Mouse (Mus musculus) MEL (cell line): ENCODE data around the gene Mycn.

ENCODE experiments used
- BHLHE40 ChIP-seq: IDR thresholded peaks from 2 replicates; pipeline ENCODE4 v1.6.1; 2012; ENCODE audit warnings: low read depth, mild to moderate bottlenecking, inconsistent platforms, low read length, improper control_type of control experiment, borderline replicate concordance
- CTCF ChIP-seq, 3 experiments: IDR thresholded peaks in 2 of 3; conservative IDR thresholded peaks in 1 of 3; 2 replicates each; pipeline ENCODE4 v1.5.1; 2011 to 2012; ENCODE audit warnings: low read length in 3 of 3, low read depth in 2 of 3, mild to moderate bottlenecking in 2 of 3, improper control_type of control experiment in 1 of 3, inconsistent platforms in 1 of 3, mixed read lengths in 1 of 3, moderate library complexity in 1 of 3; ENCODE audit not compliant: control insufficient read depth in 1 of 3, insufficient read depth in 1 of 3, poor library complexity in 1 of 3, severe bottlenecking in 1 of 3
- MAX ChIP-seq: IDR thresholded peaks from 2 replicates; pipeline ENCODE4 v1.6.1; 2011; ENCODE audit warnings: low read length, improper control_type of control experiment
- MEF2A ChIP-seq: IDR thresholded peaks from 2 replicates; pipeline ENCODE4 v1.6.1; 2014; ENCODE audit warnings: low read depth, mild to moderate bottlenecking, inconsistent platforms, low read length, improper control_type of control experiment; ENCODE audit not compliant: poor library complexity, insufficient replicate concordance, severe bottlenecking; ENCODE audit errors: extremely low read depth
- NRF1 ChIP-seq: IDR thresholded peaks from 2 replicates; pipeline ENCODE4 v1.6.1; 2014; ENCODE audit warnings: low read depth, mild to moderate bottlenecking, inconsistent platforms, low read length, improper control_type of control experiment, moderate library complexity; ENCODE audit not compliant: poor library complexity, insufficient read depth, severe bottlenecking
- POLR2A ChIP-seq, 2 experiments: IDR thresholded peaks; 2 replicates each; pipeline ENCODE4 v1.6.1; 2011 to 2012; ENCODE audit warnings: low read length in 2 of 2, mild to moderate bottlenecking in 2 of 2, control low read depth in 1 of 2, improper control_type of control experiment in 1 of 2, low read depth in 1 of 2, moderate library complexity in 1 of 2; ENCODE audit not compliant: control insufficient read depth in 1 of 2, insufficient read depth in 1 of 2, poor library complexity in 1 of 2
- SMC3 ChIP-seq: IDR thresholded peaks from 2 replicates; pipeline ENCODE4 v1.6.1; 2011; ENCODE audit warnings: low read depth, low read length, improper control_type of control experiment
- TCF12 ChIP-seq: IDR thresholded peaks from 2 replicates; pipeline ENCODE4 v1.6.1; 2014; ENCODE audit warnings: low read depth, mild to moderate bottlenecking, inconsistent platforms, low read length, improper control_type of control experiment, moderate library complexity
- USF1 ChIP-seq: IDR thresholded peaks from 2 replicates; pipeline ENCODE4 v1.6.1; 2014; ENCODE audit warnings: low read depth, mild to moderate bottlenecking, inconsistent platforms, low read length, improper control_type of control experiment, moderate library complexity
- USF2 ChIP-seq, 2 experiments: IDR thresholded peaks; 2 replicates each; pipeline ENCODE4 v1.6.1; 2011 to 2012; ENCODE audit warnings: improper control_type of control experiment in 2 of 2, low read length in 2 of 2, borderline replicate concordance in 1 of 2, inconsistent platforms in 1 of 2, low read depth in 1 of 2, mild to moderate bottlenecking in 1 of 2; ENCODE audit not compliant: insufficient read depth in 1 of 2

DNA sequence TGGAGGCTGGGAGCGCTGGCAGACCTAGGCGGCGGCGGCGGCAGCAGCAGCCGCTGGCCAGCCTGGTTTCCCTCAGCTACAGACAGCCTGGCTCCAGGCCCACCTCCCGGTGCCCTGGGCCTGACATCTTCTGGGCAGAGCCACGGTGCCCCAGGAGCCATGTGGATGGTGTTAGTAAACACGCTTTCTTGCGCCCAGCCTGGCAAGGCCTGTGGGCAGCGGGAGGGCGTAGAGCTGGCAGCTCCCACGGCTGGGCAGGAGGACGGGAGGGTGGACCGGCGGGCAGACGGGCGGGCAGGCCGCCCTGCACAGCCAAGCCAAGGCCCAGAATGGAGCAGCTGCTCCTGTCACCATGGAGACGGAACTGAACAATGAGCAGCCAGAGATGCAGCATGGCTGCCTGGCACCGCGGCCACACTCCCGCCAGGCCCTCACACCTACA lies 37.2 kb downstream of the Mycn start:
- TF ChIP-seq MEF2A (no peak), USF2 (IDR thresholded peaks at IDR 0.05; ENCODE audit: borderline replicate concordance in 1 of 2, insufficient read depth in 1 of 2, low read depth in 1 of 2, low read length in 2 of 2) (no peak), TCF12 (no peak), POLR2A (IDR thresholded peaks at IDR 0.05; ENCODE audit: control insufficient read depth in 1 of 2, insufficient read depth in 1 of 2, low read depth in 1 of 2, low read length in 2 of 2, poor library complexity in 1 of 2) (no peak), SMC3 (no peak), CTCF (IDR thresholded peaks at IDR 0.05 in 2 of 3, conservative IDR thresholded peaks at IDR 0.05 in 1 of 3; ENCODE audit: control insufficient read depth in 1 of 3, insufficient read depth in 1 of 3, low read depth in 2 of 3, low read length in 3 of 3, poor library complexity in 1 of 3, severe bottlenecking in 1 of 3) (no peak), MAX (no peak), NRF1 (no peak), BHLHE40 (no peak), USF1 (no peak)
